Mouse (Mus musculus) forebrain, embryonic 12.5 days (tissue): ENCODE data around the gene Fam172a. TPM values are rescaled to one million over a fixed set of nuclear protein-coding genes. Genes with fewer than 3 reads are reported as not detected.

ENCODE experiments used
- ATAC-seq: fragments of 200-750 bp; cut with Nextera tagmentation; 2 replicates; pipeline ENCODE4 v1.8.0; 2017; ENCODE audit warnings: moderate TSS enrichment; ENCODE audit not compliant: low FRiP score
- H3K27ac ChIP-seq: fragments of 300-500 bp; sonication (generic); 2 replicates; pipeline ENCODE4 v1.5.1; 2016; ENCODE audit warnings: mild to moderate bottlenecking
- H3K27me3 ChIP-seq: fragments of 300-500 bp; sonication (generic); 2 replicates; pipeline ENCODE4 v1.6.1; 2016; ENCODE audit warnings: mild to moderate bottlenecking
- H3K36me3 ChIP-seq: fragments of 300-500 bp; sonication (generic); replicated peaks from 2 replicates; pipeline ENCODE4 v1.6.1; 2016; ENCODE audit warnings: mild to moderate bottlenecking
- H3K4me1 ChIP-seq: fragments of 300-500 bp; sonication (generic); 2 replicates; pipeline ENCODE4 v1.6.1; 2016
- H3K4me2 ChIP-seq: fragments of 300-500 bp; sonication (generic); 2 replicates; pipeline ENCODE4 v1.6.1; 2016; ENCODE audit warnings: mild to moderate bottlenecking, moderate library complexity
- H3K4me3 ChIP-seq: fragments of 300-500 bp; sonication (generic); replicated peaks from 2 replicates; pipeline ENCODE4 v1.5.1; 2016; ENCODE audit warnings: mild to moderate bottlenecking
- H3K9ac ChIP-seq: fragments of 300-500 bp; sonication (generic); 2 replicates; pipeline ENCODE4 v1.6.1; 2016; ENCODE audit warnings: mild to moderate bottlenecking
- H3K9me3 ChIP-seq: fragments of 300-500 bp; sonication (generic); 2 replicates; pipeline ENCODE4 v1.6.1; 2016
- WGBS: fragments of 180-500 bp; shearing (Covaris S2); methylation state at CpG from one replicate; pipeline ENCODE4 v1.1.7; 2016; 5-methylcytosine and 5-hydroxymethylcytosine counted together
- polyA plus RNA-seq: library from polyadenylated mRNA; unstranded; fragments of >200 nt; fragmentation: Nextera tagmentation; extraction: Ambion mirVana; gene quantifications from 2 replicates; pipeline ENCODE4 v1.2.1, GENCODE M21; 2016

Fam172a gene
- polyA plus RNA-seq, 1 experiment from 2014 or later = 52.1 TPM

DNA sequence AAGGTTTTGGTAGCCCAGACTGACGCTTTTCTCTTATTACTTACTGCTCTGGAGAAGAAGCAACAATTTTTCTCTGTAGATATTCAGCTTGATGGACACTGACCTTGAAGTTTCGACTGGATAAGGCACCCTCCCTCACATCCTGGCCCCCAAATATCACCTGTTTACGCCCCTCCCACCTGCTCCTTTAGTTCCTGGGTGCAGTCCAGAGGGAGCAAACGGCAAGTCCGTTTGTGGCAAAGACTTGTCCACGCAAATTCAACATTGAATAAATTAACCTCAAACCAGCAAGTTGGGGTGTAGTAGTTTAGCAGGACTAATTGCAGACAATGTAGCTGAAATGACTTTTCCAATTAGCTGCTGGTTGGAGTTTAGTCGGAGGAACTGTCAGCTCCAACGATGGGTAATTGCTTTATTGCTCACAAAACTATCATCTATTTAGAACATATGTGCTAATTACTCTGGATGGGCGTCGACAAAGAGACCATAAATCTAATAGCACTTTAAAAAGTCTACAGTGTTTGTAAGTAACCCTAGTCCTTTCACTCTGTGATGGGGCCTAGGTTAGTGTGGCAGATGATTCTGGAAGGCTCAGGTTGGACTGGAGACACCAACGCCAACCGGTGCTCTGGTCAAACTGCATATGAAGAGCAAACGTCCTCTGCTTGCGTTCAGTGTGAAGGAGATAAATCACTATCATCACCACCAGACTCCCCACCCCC is 507.0 kb downstream of the Fam172a start:
- Histone ChIP-seq H3K27ac (peak overlapping the region; percentile 87), H3K9me3 (no peaks in the 10 kb centered on the region), H3K9ac (peak overlapping the region; percentile 62; the same call in 1 of the 2 replicates), H3K4me2 (peak overlapping the region; percentile 72), H3K27me3 (peaks cover 65% of the 10 kb centered on the region), H3K36me3 (no peaks in the 10 kb centered on the region), H3K4me1 (peaks cover 78% of the 10 kb centered on the region), H3K4me3 (peak overlapping the region; percentile 39; the same call in 1 of the 2 replicates)
- WGBS = 6% methylated on average over 14 of the region's 14 CpGs
- ATAC-seq = no peak

DNA sequence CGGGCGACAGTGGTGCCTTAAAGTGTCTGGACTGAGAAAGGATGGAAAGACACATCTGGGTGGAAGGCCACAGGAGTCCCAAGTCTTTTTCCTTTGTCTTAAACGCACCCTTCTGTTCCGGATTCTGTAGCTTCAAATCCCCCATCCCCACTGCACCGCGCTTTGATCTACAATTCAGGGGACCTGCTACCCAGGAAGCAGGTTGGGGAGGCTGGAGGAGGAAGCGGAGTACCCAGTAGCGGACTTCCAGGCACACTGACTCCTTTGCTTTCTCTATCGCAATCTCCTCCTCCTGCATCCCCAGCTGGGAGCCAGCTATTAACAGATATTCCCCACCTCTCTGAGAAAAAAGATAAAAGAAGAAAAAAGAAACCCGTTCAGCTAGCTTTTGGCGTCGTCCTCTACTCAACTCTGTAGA is 507.8 kb downstream of the Fam172a start:
- H3K36me3 ChIP-seq = no peaks in the 10 kb centered on the region
- H3K9me3 ChIP-seq = no peaks in the 10 kb centered on the region
- peak overlapping the region; percentile 72 for H3K4me2 ChIP-seq
- under 1% methylated on average over 12 of the region's 12 CpGs for WGBS
- H3K4me3 ChIP-seq = peak overlapping the region; percentile 39
- ATAC-seq = no peak
- peak overlapping the region; percentile 62 for H3K9ac ChIP-seq
- H3K27me3 ChIP-seq = peaks cover 60% of the 10 kb centered on the region
- peak overlapping the region; percentile 87 for H3K27ac ChIP-seq
- H3K4me1 ChIP-seq = peaks cover 70% of the 10 kb centered on the region

DNA sequence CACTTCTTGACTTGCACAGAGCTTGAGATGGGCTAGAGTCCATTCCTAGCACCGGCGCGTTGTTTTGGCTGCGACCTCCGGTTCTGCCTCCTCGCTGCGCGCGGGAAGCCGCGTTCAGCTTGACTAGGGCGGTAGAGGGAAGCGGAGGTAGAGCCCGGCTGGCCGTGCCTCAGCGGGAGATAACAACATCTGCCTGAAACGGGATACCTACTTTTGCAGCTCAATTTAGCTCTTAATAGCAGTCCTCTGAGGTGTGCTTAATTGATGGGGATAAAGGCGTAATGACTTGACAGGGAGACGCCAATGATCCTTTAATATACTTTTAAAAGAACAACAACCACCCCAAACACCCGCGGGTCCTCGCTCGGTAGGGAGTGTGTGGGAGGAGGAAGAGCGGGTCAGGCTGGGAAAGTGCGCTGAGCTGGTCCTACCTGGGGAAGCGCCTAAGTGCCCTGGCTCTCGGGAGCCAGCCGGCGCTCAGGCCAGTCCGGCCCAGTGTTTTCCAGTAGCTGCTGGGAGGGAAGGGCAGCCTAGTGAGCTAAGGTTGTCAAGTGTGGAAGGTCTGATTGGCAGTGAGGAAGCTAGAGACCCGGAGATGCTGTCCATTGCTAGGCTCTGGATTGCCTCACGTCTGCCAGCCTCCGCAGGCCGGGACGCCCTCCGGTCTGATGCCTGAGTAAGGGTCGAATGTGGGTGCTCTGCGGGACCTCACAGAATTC is 508.4 kb downstream of the Fam172a start:
- Histone ChIP-seq H3K27me3 (peaks cover 57% of the 10 kb centered on the region), H3K9me3 (no peaks in the 10 kb centered on the region), H3K4me1 (peaks cover 68% of the 10 kb centered on the region), H3K9ac (peak overlapping the region; percentile 62), H3K4me2 (peak overlapping the region; percentile 72), H3K4me3 (peak overlapping the region; percentile 39), H3K36me3 (no peaks in the 10 kb centered on the region), H3K27ac (peak overlapping the region; percentile 87)
- ATAC-seq = peak; percentile 53
- under 1% methylated on average over 38 of the region's 38 CpGs for WGBS

DNA sequence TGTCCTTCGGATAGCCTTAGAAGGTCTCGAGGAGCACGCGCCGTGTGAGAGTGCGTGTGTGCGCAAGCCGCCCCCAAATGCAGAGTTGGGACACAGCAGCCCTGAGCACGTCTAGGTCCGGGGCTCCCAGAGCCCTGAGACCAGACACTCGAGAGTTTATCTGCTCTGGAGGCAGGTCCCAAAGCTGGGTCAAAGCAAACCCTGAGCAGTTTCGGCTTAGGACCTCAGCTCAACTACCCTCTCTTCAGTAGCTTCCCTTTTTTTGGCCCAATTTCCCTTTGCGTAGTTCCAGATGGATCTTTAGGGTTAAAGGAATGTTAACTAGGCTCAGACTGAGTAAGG is 508.9 kb downstream of the Fam172a start:
- WGBS = 3% methylated on average over 13 of the region's 13 CpGs
- peak overlapping the region; percentile 87 for H3K27ac ChIP-seq

DNA sequence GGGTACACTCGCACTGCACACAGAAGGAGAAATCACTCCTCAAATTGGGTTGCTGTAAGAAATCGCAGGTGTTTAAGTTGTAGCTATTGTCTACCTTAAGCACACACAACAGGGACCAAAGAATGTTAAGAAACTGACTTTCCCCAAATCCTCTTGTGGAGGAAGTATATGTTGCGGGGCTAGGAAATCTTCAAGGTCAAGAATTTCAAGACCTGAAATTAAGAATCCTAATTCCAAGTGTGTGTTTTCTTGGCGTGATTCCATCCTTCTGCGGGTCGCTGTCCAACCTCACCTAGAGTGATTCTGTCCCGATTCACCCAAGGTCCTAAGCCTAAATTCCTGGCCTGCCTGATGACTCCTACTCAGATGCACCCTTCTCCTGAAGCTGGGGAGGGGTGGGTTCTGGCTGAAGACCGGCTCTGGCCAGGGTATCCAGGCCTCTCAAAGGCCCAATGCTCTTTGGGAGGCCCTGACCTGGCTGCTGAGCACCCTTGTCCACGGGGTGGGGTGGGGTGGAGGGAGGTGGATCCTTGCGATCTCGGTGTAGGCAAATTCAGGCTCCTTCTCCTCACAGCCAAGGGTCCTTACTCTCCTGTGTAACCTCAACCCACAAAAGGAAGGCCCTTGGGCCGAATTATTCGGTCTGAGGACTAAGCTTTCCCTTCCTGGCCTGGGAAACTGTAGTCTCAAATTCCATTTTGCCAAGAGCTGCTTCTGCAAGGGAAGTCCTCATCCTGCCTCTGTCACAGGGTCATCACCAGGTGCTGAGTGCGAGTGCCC is 509.6 kb downstream of the Fam172a start:
- no peaks in the 10 kb centered on the region for H3K36me3 ChIP-seq
- no peak overlapping the region for H3K4me3 ChIP-seq
- H3K4me2 ChIP-seq = peak overlapping the region; percentile 72
- H3K9ac ChIP-seq = no peak overlapping the region
- no peaks in the 10 kb centered on the region for H3K9me3 ChIP-seq
- ATAC-seq = no peak
- WGBS = 17% methylated on average over 14 of the region's 14 CpGs
- H3K4me1 ChIP-seq = peaks cover 63% of the 10 kb centered on the region
- H3K27me3 ChIP-seq = peaks cover 50% of the 10 kb centered on the region
- peak overlapping the region; percentile 87 for H3K27ac ChIP-seq

More for the DNA sequence above, 508.9 kb downstream of the Fam172a start:
- no peak; the same call in 1 of the 2 replicates for ATAC-seq
- Histone ChIP-seq H3K4me2 (peak overlapping the region; percentile 72), H3K36me3 (no peaks in the 10 kb centered on the region), H3K27me3 (peaks cover 52% of the 10 kb centered on the region), H3K9ac (peak overlapping the region; percentile 62), H3K9me3 (no peaks in the 10 kb centered on the region), H3K4me3 (peak overlapping the region; percentile 39), H3K4me1 (peaks cover 65% of the 10 kb centered on the region)

DNA sequence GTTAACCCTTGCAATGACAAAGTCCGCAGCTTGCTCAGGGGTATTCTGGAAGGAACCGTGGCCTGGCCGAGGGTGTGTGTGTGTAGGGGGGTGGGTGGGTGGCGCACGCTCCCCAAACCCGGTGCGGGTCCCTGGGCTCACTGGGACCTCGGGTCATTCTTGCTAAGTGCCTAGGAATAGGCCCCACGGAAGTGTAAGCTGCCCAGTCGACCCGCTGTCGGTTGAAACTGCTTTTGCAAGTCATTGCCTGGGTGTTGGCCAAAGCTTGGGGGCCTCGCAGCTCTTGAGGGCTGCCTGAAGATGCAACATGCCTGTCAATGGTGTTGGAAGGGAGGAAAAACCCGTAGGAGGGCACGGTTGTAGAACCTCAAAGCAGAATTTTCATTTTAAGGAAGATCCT is 510.3 kb downstream of the Fam172a start:
- peaks cover 59% of the 10 kb centered on the region for H3K4me1 ChIP-seq
- H3K9ac ChIP-seq = no peak overlapping the region
- no peak overlapping the region for H3K27ac ChIP-seq
- H3K36me3 ChIP-seq = no peaks in the 10 kb centered on the region
- 31% methylated on average over 15 of the region's 15 CpGs for WGBS
- no peaks in the 10 kb centered on the region for H3K9me3 ChIP-seq
- no peak overlapping the region for H3K4me3 ChIP-seq
- no peak for ATAC-seq
- H3K4me2 ChIP-seq = peak overlapping the region; percentile 24; the same call in 1 of the 2 replicates
- peaks cover 48% of the 10 kb centered on the region for H3K27me3 ChIP-seq

DNA sequence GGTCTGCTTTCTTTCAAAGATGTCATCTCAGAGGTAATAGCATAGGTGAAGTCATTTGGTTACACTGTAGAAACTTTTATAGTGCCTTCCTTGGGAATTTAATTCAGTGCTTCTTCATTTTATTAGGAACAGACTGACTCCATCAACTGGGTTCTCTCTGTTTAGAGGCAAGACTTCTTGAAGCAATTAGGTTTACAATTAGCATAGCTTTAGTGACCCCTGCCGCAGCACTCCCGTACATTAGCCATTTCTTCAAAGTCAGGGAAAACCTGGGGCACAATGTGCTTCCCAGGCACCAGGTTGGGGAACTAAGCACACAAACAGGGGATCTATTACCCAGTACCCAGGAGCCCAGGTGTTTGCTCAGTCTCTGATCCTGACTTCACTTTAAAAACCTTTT is 511.3 kb downstream of the Fam172a start:
- H3K27ac ChIP-seq = no peak overlapping the region
- H3K27me3 ChIP-seq = peaks cover 45% of the 10 kb centered on the region
- ATAC-seq = no peak
- H3K9ac ChIP-seq = no peak overlapping the region
- H3K4me3 ChIP-seq = no peak overlapping the region
- H3K36me3 ChIP-seq = no peaks in the 10 kb centered on the region
- 29% methylated on average over 2 of the region's 2 CpGs for WGBS
- H3K9me3 ChIP-seq = no peaks in the 10 kb centered on the region
- no peak overlapping the region for H3K4me2 ChIP-seq
- H3K4me1 ChIP-seq = peaks cover 50% of the 10 kb centered on the region

DNA sequence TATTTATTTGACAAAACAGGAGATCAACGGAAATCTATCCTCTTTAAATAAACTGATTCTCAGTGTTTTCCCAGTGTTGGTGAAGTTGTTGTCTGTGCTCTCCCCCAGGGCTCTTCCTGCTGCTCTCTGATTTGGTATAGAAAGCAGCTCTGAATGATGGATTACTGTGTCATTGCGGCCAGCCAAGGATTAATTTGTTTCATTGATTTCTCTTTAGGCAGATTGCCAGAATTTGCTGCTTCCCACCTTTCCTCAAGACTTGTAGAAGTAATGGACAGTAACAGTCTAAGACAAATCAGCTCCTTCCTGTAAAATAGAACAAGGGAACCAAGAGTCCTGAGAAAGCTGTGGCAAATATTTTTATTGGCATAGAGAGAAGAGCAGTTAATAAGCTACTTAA is 513.4 kb downstream of the Fam172a start:
- no peak for ATAC-seq

More for the DNA sequence above, 513.4 kb downstream of the Fam172a start:
- Histone ChIP-seq H3K9me3 (no peaks in the 10 kb centered on the region), H3K27ac (no peak overlapping the region), H3K4me2 (no peak overlapping the region), H3K9ac (no peak overlapping the region), H3K36me3 (peaks cover 5% of the 10 kb centered on the region), H3K4me3 (no peak overlapping the region), H3K4me1 (peaks cover 30% of the 10 kb centered on the region), H3K27me3 (peaks cover 31% of the 10 kb centered on the region)
- WGBS = 41% methylated on average over 2 of the region's 2 CpGs
